Mouse (Mus musculus): ENCODE results near the gene Armcx5. TPM values are rescaled to one million over a fixed set of nuclear protein-coding genes. Genes with fewer than 3 reads are reported as not detected.
"Not testable (repeated sequence)": the region's sequence is repeated elsewhere in the genome, so short reads cannot be mapped to it uniquely, and the experiment has no call there.

Armcx5 gene
- 11.6 and 15.6 TPM in 2 replicates for polyA plus RNA-seq (2016; fragmentation: Nextera tagmentation; extraction: Ambion mirVana)

- no peaks in the 10 kb centered on the region for H3K27me3 ChIP-seq
- ATAC-seq (ENCODE audit: low FRiP score): peak; percentile 98
- peak within 1 kb of the TSS; percentile 54 for H3K4me2 ChIP-seq (replicated peaks)
- peak within 1 kb of the TSS; percentile 80 for H3K27ac ChIP-seq
- WGBS: 21% methylated on average over 48 of the region's 48 CpGs
- no peaks in the 10 kb centered on the region for H3K9me3 ChIP-seq (replicated peaks)
- H3K4me1 ChIP-seq: peaks cover 6% of the 10 kb centered on the region; the same call in 1 of the 2 replicates
- H3K36me3 ChIP-seq: no peaks in the 10 kb centered on the region
- H3K9ac ChIP-seq: peak within 1 kb of the TSS; percentile 65
- peak within 1 kb of the TSS; percentile 58 for H3K4me3 ChIP-seq
These were observed at the start of gene Armcx5, which contains the start of gene Gprasp1 for GRCm38 (mm10) chrX:135742304-135743055. Gene Armcx5, plus strand, starts transcription at chrX:135742733. Gene Gprasp1, plus strand, starts transcription at chrX:135742733.

- no peaks in the 10 kb centered on the region for H3K9me3 ChIP-seq (replicated peaks)
- no peak within 1 kb of the TSS for H3K4me3 ChIP-seq
- H3K4me2 ChIP-seq (replicated peaks): no peak within 1 kb of the TSS
- peaks cover 3% of the 10 kb centered on the region; the same call in 1 of the 2 replicates for H3K27me3 ChIP-seq
- H3K27ac ChIP-seq: no peak within 1 kb of the TSS
- H3K36me3 ChIP-seq: no peaks in the 10 kb centered on the region
- WGBS: 61% methylated on average over 1 of the region's 1 CpGs
- no peaks in the 10 kb centered on the region for H3K4me1 ChIP-seq
- H3K9ac ChIP-seq: no peak within 1 kb of the TSS
- ATAC-seq (ENCODE audit: low FRiP score): no peak
These were observed 48.9 kb upstream of the Armcx5 start, which contains the start of gene Tcp11x2 for GRCm38 (mm10) chrX:135693633-135694032. Gene Tcp11x2, minus strand, starts transcription at chrX:135693790.

GRCm38 (mm10) chrX:135703111-135703510, 39.4 kb upstream of the Armcx5 start:
- Histone ChIP-seq H3K4me2 (replicated peaks) (no peak overlapping the region), H3K9ac (no peak overlapping the region), H3K4me1 (no peaks in the 10 kb centered on the region), H3K36me3 (no peaks in the 10 kb centered on the region), H3K9me3 (replicated peaks) (no peaks in the 10 kb centered on the region), H3K27ac (no peak overlapping the region), H3K4me3 (no peak overlapping the region), H3K27me3 (0 out of 2 replicates have a peak, but pooled peaks cover 2% of the 10 kb centered on the region)
- no peak for ATAC-seq (ENCODE audit: low FRiP score)
- 90% methylated on average over 1 of the region's 1 CpGs for WGBS

- H3K9ac ChIP-seq: no peak overlapping the region
- no peak overlapping the region for H3K4me3 ChIP-seq
- no peaks in the 10 kb centered on the region for H3K9me3 ChIP-seq (replicated peaks)
- no peaks in the 10 kb centered on the region for H3K4me1 ChIP-seq
- 0 out of 2 replicates have a peak, but pooled peaks cover 2% of the 10 kb centered on the region for H3K27me3 ChIP-seq
- H3K36me3 ChIP-seq: no peaks in the 10 kb centered on the region
- ATAC-seq (ENCODE audit: low FRiP score): no peak
- H3K4me2 ChIP-seq (replicated peaks): no peak overlapping the region
- no peak overlapping the region for H3K27ac ChIP-seq
- WGBS: 48% methylated on average over 2 of the region's 2 CpGs
These were observed 38.2 kb upstream of the Armcx5 start for GRCm38 (mm10) chrX:135704349-135704748.

- Histone ChIP-seq H3K9ac (no peak overlapping the region), H3K27ac (no peak overlapping the region), H3K4me2 (replicated peaks) (no peak overlapping the region), H3K36me3 (no peaks in the 10 kb centered on the region), H3K9me3 (replicated peaks) (no peaks in the 10 kb centered on the region), H3K4me1 (no peaks in the 10 kb centered on the region), H3K4me3 (no peak overlapping the region), H3K27me3 (no peaks in the 10 kb centered on the region; the same call in 1 of the 2 replicates)
- ATAC-seq (ENCODE audit: low FRiP score): no peak
- 81% methylated on average over 2 of the region's 2 CpGs for WGBS
These were observed 29.7 kb upstream of the Armcx5 start for GRCm38 (mm10) chrX:135712845-135713244.

DNA sequence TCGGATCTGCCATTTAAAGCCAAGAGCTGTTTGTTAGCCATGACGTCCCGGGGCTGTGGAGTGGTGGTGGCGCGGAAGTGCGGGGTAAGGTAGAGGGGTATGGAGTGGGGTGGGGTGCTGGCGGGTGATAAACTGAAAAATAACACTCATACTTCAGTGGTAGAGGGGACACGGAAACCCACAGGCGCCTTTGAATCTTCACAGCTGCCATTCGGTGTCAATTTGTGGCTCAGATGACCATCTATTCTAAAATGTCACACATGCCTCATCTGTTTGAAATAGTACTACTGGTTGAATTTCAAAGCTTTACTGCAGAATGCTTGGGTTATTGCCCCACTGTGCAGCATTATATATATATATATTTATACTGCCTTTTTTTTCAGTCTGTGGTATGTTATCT, 17.4 kb upstream of the Armcx5 start, which contains the start of gene Tmsb15a:
Gene Tmsb15a, minus strand, starts transcription at position 101 of the 400 bp plus-strand sequence.
- Histone ChIP-seq H3K4me1 (no peaks in the 10 kb centered on the region), H3K27me3 (peaks cover 8% of the 10 kb centered on the region), H3K27ac (no peak within 1 kb of the TSS), H3K36me3 (no peaks in the 10 kb centered on the region), H3K9me3 (replicated peaks) (no peaks in the 10 kb centered on the region), H3K4me3 (no peak within 1 kb of the TSS), H3K4me2 (replicated peaks) (no peak within 1 kb of the TSS), H3K9ac (no peak within 1 kb of the TSS)
- WGBS: 81% methylated on average over 10 of the region's 10 CpGs
- no peak for ATAC-seq (ENCODE audit: low FRiP score)

DNA sequence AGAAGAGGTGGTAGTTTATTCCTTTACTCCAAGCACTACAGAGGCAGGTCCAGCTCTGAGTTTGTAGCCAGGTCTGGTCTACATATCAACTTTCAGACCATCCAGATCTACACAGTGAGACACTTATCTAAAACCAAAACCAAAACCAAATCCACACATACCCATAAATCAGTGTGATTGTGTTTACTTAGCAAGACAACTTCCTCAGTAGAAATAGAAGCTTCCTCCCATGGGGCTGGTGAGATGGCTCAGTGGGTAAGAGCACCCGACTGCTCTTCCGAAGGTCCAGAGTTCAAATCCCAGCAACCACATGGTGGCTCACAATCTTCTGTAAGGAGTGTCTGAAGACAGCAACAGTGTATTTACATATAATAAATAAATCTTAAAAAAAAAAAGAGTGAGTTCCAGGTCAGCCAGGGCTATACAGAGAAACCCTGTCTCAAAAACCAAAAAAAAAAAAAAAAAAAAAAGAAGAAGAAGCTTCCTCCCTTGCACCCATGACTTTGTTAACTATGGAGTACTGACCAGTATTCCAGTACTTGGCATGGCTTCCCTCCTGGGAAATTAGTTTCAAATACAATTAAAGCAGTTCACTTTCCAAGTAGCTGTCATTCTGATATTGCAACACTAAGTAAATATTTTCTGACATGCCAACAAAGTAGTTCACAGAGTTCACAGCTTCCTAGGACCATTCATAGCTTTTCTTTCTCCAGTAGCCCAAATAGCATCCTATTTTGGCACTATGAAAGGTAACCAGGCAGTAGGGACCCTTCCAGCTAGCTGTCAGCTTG, 3.6 kb upstream of the Armcx5 start:
- Histone ChIP-seq H3K4me3 (no peak overlapping the region), H3K27ac (no peak overlapping the region), H3K27me3 (no peaks in the 10 kb centered on the region), H3K4me1 (peaks cover 6% of the 10 kb centered on the region; the same call in 1 of the 2 replicates), H3K9ac (no peak overlapping the region), H3K36me3 (no peaks in the 10 kb centered on the region), H3K9me3 (replicated peaks) (no peaks in the 10 kb centered on the region), H3K4me2 (replicated peaks) (no peak overlapping the region)
- ATAC-seq (ENCODE audit: low FRiP score): no peak
- 92% methylated on average over 2 of the region's 2 CpGs for WGBS

DNA sequence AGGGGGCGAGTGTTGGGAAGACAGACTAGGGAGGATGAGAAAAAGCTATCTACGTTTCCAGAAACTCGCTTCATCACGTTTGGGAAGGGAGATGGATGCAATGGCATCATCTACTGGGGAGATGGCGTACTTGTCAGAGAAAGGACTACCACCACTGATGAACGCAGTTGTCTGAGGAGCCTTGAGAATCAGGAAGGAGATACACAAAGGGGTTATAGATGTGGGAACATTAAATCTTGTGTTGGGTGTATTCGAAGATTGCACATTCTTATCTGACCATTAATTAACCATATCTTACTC, 473 bp downstream of the Armcx5 start:
- Histone ChIP-seq H3K27ac (peak overlapping the region; percentile 80; the same call in 1 of the 2 replicates), H3K4me2 (replicated peaks) (peak overlapping the region; percentile 54), H3K9ac (peak overlapping the region; percentile 65), H3K9me3 (replicated peaks) (no peaks in the 10 kb centered on the region), H3K4me1 (peaks cover 6% of the 10 kb centered on the region; the same call in 1 of the 2 replicates), H3K36me3 (no peaks in the 10 kb centered on the region), H3K27me3 (no peaks in the 10 kb centered on the region), H3K4me3 (peak overlapping the region; percentile 58)
- WGBS: 22% methylated on average over 7 of the region's 7 CpGs
- no peak; the same call in 1 of the 2 replicates for ATAC-seq (ENCODE audit: low FRiP score)

- H3K27ac ChIP-seq; H3K36me3 ChIP-seq; H3K9me3 ChIP-seq (replicated peaks); H3K4me1 ChIP-seq; H3K9ac ChIP-seq; H3K27me3 ChIP-seq; ATAC-seq (ENCODE audit: low FRiP score); H3K4me2 ChIP-seq (replicated peaks); H3K4me3 ChIP-seq: not testable (repeated sequence)
- WGBS: 98% methylated on average over 3 of the region's 3 CpGs
These were observed 2.8 kb downstream of the Armcx5 start for GRCm38 (mm10) chrX:135745376-135745775.

DNA sequence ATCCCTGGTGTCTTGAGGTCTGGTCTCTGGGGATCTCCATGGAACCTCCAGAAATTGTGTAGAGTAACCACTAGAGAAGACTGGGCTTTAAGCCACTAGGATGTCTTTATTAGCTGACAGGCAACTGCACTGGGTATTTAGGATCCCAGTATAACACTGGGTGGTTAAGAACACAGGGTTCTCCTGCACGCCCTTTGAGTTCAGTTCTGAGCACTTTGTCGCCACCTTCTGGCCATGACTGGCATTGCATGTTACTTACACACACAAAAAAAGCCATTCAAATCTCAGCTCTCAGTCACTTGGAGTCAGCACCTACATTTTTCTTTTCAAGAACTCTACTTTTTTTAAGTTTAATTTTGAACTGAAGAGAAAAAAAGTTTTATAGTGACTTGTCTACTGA, 10.3 kb downstream of the Armcx5 start:
- ATAC-seq (ENCODE audit: low FRiP score): no peak
- WGBS: 6% methylated on average over 2 of the region's 2 CpGs
- Histone ChIP-seq H3K36me3 (0 out of 2 replicates have a peak, but pooled peaks cover 6% of the 10 kb centered on the region), H3K4me1 (no peaks in the 10 kb centered on the region), H3K9ac (no peak overlapping the region), H3K27ac (no peak overlapping the region), H3K27me3 (no peaks in the 10 kb centered on the region), H3K4me2 (replicated peaks) (no peak overlapping the region), H3K9me3 (replicated peaks) (no peaks in the 10 kb centered on the region), H3K4me3 (no peak overlapping the region)

- no peak for ATAC-seq (ENCODE audit: low FRiP score)
- no peak overlapping the region for H3K27ac ChIP-seq
These were observed 19.2 kb downstream of the Armcx5 start for GRCm38 (mm10) chrX:135761707-135762106.

DNA sequence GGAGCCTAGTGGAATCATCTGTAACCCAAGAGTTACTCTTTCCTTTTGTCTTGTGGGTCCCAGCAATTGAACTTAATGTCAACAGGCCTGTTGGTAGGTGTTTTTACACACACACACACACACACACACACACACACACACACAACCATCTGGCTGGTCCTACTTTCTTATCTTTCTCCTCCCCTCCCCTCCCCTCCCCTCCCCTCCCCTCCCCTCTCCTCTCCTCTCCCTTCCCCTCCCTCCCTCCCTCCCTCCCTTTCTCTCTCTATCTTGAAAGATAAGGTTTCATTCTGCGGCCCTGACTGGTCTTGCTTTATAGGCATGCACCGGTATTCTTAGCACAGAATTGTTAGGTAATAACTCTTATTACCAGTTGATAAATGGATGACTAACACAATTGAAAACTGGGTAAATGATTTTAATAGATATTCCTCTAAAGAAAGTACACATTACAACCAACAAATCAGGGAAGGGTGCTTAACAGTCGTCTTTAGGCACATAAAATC, 25.6 kb downstream of the Armcx5 start:
- WGBS: 81% methylated on average over 2 of the region's 3 CpGs
- Histone ChIP-seq H3K27ac (no peak overlapping the region), H3K9ac (no peak overlapping the region), H3K27me3 (no peaks in the 10 kb centered on the region), H3K4me3 (no peak overlapping the region), H3K4me2 (replicated peaks) (no peak overlapping the region), H3K9me3 (replicated peaks) (no peaks in the 10 kb centered on the region), H3K4me1 (no peaks in the 10 kb centered on the region), H3K36me3 (0 out of 2 replicates have a peak, but pooled peaks cover 3% of the 10 kb centered on the region)
- ATAC-seq (ENCODE audit: low FRiP score): no peak

More at GRCm38 (mm10) chrX:135761707-135762106, 19.2 kb downstream of the Armcx5 start:
- no peaks in the 10 kb centered on the region for H3K4me1 ChIP-seq
- H3K9me3 ChIP-seq (replicated peaks): no peaks in the 10 kb centered on the region
- peaks cover 3% of the 10 kb centered on the region; the same call in 1 of the 2 replicates for H3K36me3 ChIP-seq
- H3K4me3 ChIP-seq: no peak overlapping the region
- H3K9ac ChIP-seq: no peak overlapping the region
- no peak overlapping the region for H3K4me2 ChIP-seq (replicated peaks)
- H3K27me3 ChIP-seq: no peaks in the 10 kb centered on the region

All from hindbrain, embryonic 12.5 days (tissue).